Mouse (Mus musculus) hindbrain, embryonic 11.5 days (tissue): ENCODE measurements at regions not wholly inside any gene's neighbourhood (a gene's known extent, or its start where the extent isn't known, plus 50 kb on each side); places are given as distances from the start of the nearest gene placed in this dataset.
A peak's percentile ranks its signal among the peaks of the same experiment; 100 is the strongest.

Source experiments
- ATAC-seq: fragments of 200-750 bp; cut with Nextera tagmentation; 2 replicates; pipeline ENCODE4 v1.8.0; 2017; ENCODE audit warnings: mild to moderate bottlenecking, moderate TSS enrichment, moderate library complexity; ENCODE audit not compliant: low FRiP score
- DNase-seq: peaks from one replicate; pipeline ENCODE4 v3.0.0-alpha.2; 2015; ENCODE audit warnings: low spot score
- H3K27ac ChIP-seq: fragments of 300-500 bp; sonication (generic); 2 replicates; pipeline ENCODE4 v1.5.1; 2014; ENCODE audit warnings: mild to moderate bottlenecking, low read depth, low read length
- H3K27me3 ChIP-seq: fragments of 300-500 bp; sonication (generic); 2 replicates; pipeline ENCODE4 v1.6.1; 2014; ENCODE audit warnings: mild to moderate bottlenecking, low read length, moderate library complexity, mixed read lengths; ENCODE audit not compliant: control insufficient read depth, insufficient read depth
- H3K36me3 ChIP-seq: fragments of 300-500 bp; sonication (generic); 2 replicates; pipeline ENCODE4 v1.6.1; 2014; ENCODE audit warnings: mild to moderate bottlenecking, low read length, moderate library complexity, mixed read lengths; ENCODE audit not compliant: control insufficient read depth, insufficient read depth
- H3K4me1 ChIP-seq: fragments of 300-500 bp; sonication (generic); replicated peaks from 2 replicates; pipeline ENCODE4 v1.6.1; 2014; ENCODE audit warnings: low read length, mixed read lengths; ENCODE audit not compliant: control insufficient read depth, insufficient read depth
- H3K4me2 ChIP-seq: fragments of 300-500 bp; sonication (generic); replicated peaks from 2 replicates; pipeline ENCODE4 v1.6.1; 2014; ENCODE audit warnings: mild to moderate bottlenecking, low read depth, low read length
- H3K4me3 ChIP-seq: fragments of 300-500 bp; sonication (generic); 2 replicates; pipeline ENCODE4 v1.5.1; 2014; ENCODE audit warnings: low read depth, low read length
- H3K9ac ChIP-seq: fragments of 300-500 bp; sonication (generic); 2 replicates; pipeline ENCODE4 v1.6.1; 2014; ENCODE audit warnings: low read depth, low read length
- H3K9me3 ChIP-seq: fragments of 300-500 bp; sonication (generic); 2 replicates; pipeline ENCODE4 v1.6.1; 2016; ENCODE audit warnings: low read length; ENCODE audit not compliant: control insufficient read depth
- WGBS: fragments of 180-500 bp; shearing (Covaris S2); extraction: QIAGEN DNeasy Blood & Tissue Kit; methylation state at CpG from one replicate; pipeline ENCODE4 v1.1.7; 2014; 5-methylcytosine and 5-hydroxymethylcytosine counted together

DNA sequence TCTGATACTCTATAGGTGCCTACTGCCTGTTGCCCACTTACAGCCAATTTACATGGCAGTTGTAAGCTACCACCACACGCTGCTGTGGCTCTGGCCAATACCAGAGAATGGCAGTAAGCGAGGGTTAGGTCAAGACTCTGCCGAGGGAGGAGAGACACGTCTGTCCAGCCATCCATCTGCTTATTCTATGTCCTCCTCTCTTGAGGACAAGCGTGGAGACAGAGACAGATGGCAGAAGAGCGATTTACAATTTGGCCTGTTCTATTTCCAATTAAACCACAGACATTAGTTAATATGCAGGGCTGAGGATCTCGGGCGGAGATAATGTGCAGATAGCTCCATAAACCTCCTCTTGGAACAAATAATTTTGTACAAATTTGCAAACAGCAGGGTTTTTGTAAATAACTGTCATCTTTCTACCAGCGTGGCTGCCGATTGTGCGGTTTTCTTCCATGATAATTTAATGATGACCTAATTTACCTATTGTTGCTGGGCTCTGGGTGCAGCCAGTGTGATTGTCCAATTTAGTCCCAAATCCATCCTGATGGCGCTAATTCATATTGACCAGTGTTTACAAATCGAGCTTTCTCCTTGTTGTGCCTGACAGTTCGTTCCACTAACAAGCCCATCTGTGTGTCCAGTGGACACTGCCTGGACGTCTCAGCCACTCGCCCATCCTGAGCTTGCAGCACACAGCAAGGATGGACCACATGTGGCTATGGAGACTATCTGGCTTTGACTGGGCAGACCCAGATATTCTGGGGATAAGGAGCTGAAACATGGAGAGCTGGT is 88.4 kb upstream of the Nkx1-1 start:
- 82% methylated on average over 16 of the region's 16 CpGs for WGBS
- H3K36me3 ChIP-seq, result no peaks in the 10 kb centered on the region
- no peak for DNase-seq
- H3K9me3 ChIP-seq, result no peaks in the 10 kb centered on the region
- no peak overlapping the region for H3K9ac ChIP-seq
- ATAC-seq, result no peak
- peaks cover 3% of the 10 kb centered on the region; the same call in 1 of the 2 replicates for H3K27me3 ChIP-seq
- no peaks in the 10 kb centered on the region; the same call in 1 of the 2 replicates for H3K4me1 ChIP-seq
- no peak overlapping the region for H3K27ac ChIP-seq
- no peak overlapping the region for H3K4me3 ChIP-seq
- H3K4me2 ChIP-seq, result no peak overlapping the region

- Histone ChIP-seq H3K4me1 (no peaks in the 10 kb centered on the region; the same call in 1 of the 2 replicates), H3K4me2 (no peak overlapping the region), H3K9ac (no peak overlapping the region), H3K27me3 (no peaks in the 10 kb centered on the region), H3K36me3 (no peaks in the 10 kb centered on the region), H3K27ac (no peak overlapping the region), H3K9me3 (no peaks in the 10 kb centered on the region), H3K4me3 (no peak overlapping the region)
- DNase-seq (no peak), ATAC-seq (no peak)
- 83% methylated on average over 10 of the region's 10 CpGs for WGBS
These were observed 87.1 kb upstream of the Nkx1-1 start for GRCm38 (mm10) chr5:33520856-33521255.

DNA sequence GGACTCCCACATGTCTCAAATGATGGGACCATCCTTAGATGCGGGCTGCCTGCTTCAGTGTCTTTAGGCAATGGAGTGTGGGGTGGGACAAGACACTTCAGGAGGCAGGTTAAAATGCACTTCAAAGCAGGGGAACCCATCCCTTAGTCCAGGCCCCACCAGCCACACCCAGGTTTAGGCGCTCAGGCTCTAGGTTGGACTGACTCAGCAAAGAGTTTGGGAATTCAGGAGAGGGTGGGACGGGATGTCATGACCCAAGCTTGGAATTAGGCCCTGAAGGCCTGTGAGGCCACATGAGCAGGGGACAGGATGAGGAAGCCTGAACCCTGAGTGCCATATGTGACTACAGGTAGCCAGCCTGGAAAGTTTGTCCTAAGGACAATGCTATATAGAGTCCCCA is 85.6 kb upstream of the Nkx1-1 start:
- ATAC-seq, result no peak
- no peak overlapping the region for H3K4me2 ChIP-seq
- no peak overlapping the region for H3K9ac ChIP-seq
- DNase-seq, result no peak
- no peak overlapping the region for H3K4me3 ChIP-seq
- no peaks in the 10 kb centered on the region for H3K9me3 ChIP-seq
- H3K27ac ChIP-seq, result no peak overlapping the region
- H3K36me3 ChIP-seq, result no peaks in the 10 kb centered on the region
- 85% methylated on average over 3 of the region's 3 CpGs for WGBS
- no peaks in the 10 kb centered on the region for H3K27me3 ChIP-seq
- no peaks in the 10 kb centered on the region; the same call in 1 of the 2 replicates for H3K4me1 ChIP-seq

- 55% methylated on average over 6 of the region's 6 CpGs for WGBS
- ATAC-seq, result peak; percentile 22; the same call in 1 of the 2 replicates
- Histone ChIP-seq H3K4me2 (no peak overlapping the region), H3K4me3 (no peak overlapping the region), H3K4me1 (no peaks in the 10 kb centered on the region; the same call in 1 of the 2 replicates), H3K9ac (no peak overlapping the region), H3K36me3 (no peaks in the 10 kb centered on the region), H3K9me3 (no peaks in the 10 kb centered on the region), H3K27me3 (no peaks in the 10 kb centered on the region), H3K27ac (no peak overlapping the region)
- DNase-seq, result no peak
These were observed 85.1 kb upstream of the Nkx1-1 start for GRCm38 (mm10) chr5:33518860-33519259.

- no peak overlapping the region for H3K9ac ChIP-seq
- ATAC-seq, result no peak
- 66% methylated on average over 8 of the region's 8 CpGs for WGBS
- no peaks in the 10 kb centered on the region for H3K36me3 ChIP-seq
- no peak overlapping the region for H3K4me2 ChIP-seq
- H3K27me3 ChIP-seq, result no peaks in the 10 kb centered on the region
- H3K27ac ChIP-seq, result no peak overlapping the region
- H3K4me1 ChIP-seq, result no peaks in the 10 kb centered on the region; the same call in 1 of the 2 replicates
- H3K9me3 ChIP-seq, result no peaks in the 10 kb centered on the region
- no peak for DNase-seq
- no peak overlapping the region for H3K4me3 ChIP-seq
These were observed 83.8 kb upstream of the Nkx1-1 start for GRCm38 (mm10) chr5:33517625-33518024.

DNA sequence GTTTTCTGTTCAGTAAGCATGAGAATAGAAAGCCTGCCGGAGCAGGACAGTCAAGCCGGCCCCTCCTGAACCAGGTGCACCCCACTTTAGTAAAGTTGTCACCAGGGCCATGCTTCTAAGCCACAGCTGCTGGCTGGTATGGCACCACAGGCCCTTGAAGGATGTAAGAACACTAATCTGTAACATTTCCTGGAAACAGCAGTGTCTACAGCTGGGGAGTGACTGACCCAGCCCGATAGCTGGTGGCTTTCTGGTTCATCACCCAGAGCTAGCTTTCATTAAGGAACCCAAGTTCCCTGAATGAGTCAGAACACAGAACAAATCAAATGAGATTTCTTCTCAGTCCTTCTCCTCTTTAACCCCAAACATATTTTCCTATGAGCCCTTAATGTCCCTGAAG is 82.4 kb upstream of the Nkx1-1 start:
- no peaks in the 10 kb centered on the region for H3K36me3 ChIP-seq
- WGBS, result 89% methylated on average over 3 of the region's 3 CpGs
- H3K4me1 ChIP-seq, result peaks cover 8% of the 10 kb centered on the region
- H3K9ac ChIP-seq, result no peak overlapping the region
- H3K9me3 ChIP-seq, result no peaks in the 10 kb centered on the region
- H3K27me3 ChIP-seq, result no peaks in the 10 kb centered on the region
- DNase-seq (no peak), ATAC-seq (no peak)
- H3K4me2 ChIP-seq, result no peak overlapping the region
- no peak overlapping the region for H3K27ac ChIP-seq
- H3K4me3 ChIP-seq, result no peak overlapping the region

DNA sequence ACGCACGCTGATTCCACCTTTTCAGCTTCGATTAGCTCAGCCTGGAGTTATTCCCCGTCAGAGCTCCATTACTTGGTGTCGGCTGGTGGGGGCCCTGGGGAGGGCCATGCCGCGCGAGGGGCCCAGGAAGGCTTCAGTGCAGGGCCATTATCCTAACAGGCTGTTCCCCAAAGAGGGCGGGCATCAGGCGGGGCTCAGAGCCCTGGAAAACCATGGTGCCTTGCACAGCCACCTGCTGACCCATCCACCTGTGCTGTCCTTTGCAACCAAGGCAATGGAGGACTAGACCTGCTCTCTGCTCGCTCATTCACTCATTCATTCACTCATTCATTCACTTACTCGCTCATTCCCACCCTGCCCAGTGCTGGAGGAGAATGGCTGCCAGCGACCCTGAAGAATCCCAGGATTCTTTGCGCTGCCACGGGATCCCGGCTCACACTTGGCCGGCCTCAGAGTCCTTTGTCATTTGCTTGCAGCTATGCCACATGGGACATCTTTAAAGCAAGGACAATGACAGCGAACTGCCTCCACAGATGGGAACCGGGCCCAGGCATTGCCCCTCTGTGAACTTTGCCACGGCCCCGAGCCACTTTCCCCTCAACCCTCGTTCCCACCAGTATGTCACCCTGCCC is 78.6 kb upstream of the Nkx1-1 start:
- Histone ChIP-seq H3K4me2 (peak overlapping the region; percentile 26), H3K4me3 (no peak overlapping the region), H3K36me3 (no peaks in the 10 kb centered on the region), H3K27ac (0 out of 2 replicates have a peak overlapping the region, but pooled peaks have one; percentile 39), H3K27me3 (no peaks in the 10 kb centered on the region), H3K9me3 (no peaks in the 10 kb centered on the region), H3K4me1 (peaks cover 8% of the 10 kb centered on the region), H3K9ac (peak overlapping the region; percentile 9; the same call in 1 of the 2 replicates)
- ATAC-seq (peak; percentile 53), DNase-seq (peak; percentile 49)
- WGBS, result 25% methylated on average over 22 of the region's 22 CpGs

DNA sequence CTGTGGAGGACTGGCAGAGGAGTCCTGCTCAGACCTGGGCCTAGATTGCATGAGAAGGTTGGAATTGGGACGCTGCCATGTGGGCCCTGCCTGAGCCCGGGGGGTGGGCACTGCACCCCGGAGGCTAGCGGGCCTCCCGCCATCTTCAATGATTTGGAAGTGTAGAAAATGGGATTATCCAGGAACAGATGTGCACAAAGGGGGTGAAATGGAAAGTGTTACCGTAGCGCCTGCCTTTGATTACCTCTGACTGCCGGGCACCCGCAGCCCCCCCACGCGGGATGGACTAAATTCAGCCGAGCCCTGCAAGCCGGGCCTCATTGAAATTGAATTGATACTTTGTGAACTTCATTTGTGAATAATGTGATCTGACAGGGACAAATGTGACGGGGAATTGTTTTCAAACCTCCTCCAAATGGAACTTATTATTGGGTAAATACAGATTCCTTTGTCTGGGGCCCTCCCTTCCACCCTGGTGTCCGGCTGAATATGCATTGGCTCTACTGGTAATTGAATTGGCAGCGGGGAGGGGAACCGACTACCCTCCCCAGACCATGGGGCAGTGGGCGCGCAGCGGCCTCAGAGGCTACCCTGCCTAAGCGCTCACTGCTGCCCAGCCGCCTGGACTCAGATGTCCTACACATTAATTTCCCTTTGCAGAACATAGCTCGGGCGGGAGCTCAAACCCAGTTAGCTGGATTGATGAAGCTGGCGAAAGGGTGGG is 77.9 kb upstream of the Nkx1-1 start:
- Histone ChIP-seq H3K4me2 (peak overlapping the region; percentile 26), H3K9ac (peak overlapping the region; percentile 9; the same call in 1 of the 2 replicates), H3K9me3 (no peaks in the 10 kb centered on the region), H3K27ac (peak overlapping the region; percentile 39; the same call in 1 of the 2 replicates), H3K4me1 (peaks cover 8% of the 10 kb centered on the region), H3K36me3 (no peaks in the 10 kb centered on the region), H3K27me3 (no peaks in the 10 kb centered on the region), H3K4me3 (no peak overlapping the region)
- ATAC-seq, result peak; percentile 70
- WGBS, result 27% methylated on average over 25 of the region's 25 CpGs
- DNase-seq, result peak; percentile 48
